Mouse (Mus musculus): ENCODE measurements around the gene Tmem82. TPM values are rescaled to one million over a fixed set of nuclear protein-coding genes. Genes with fewer than 3 reads are reported as not detected.

Tmem82 gene
- polyA plus RNA-seq, 1 experiment from 2014 or later: 0.50 TPM

DNA sequence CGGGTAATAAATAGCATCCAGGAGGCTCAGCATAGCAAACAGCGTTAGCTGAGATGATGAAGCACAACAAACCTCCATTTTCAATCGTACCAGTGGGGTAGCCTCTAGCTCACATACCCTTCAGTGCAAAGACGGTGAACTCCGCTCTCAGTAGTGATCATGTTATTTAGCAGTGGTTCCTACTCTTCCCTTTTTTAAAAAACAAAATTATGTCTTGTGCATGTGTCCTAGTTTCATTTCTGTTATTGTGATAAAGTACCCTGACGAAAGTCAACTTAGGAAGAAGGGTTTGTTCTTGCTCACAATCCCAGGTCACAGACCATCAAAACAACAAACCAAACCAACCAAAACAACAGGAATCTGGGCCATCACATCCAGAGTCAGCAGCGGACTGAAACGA, 27.6 kb upstream of the Tmem82 start:
- no peak overlapping the region for H3K4me2 ChIP-seq (ENCODE audit: low read depth)
- DNase-seq (ENCODE audit: low spot score) (no peak), ATAC-seq (ENCODE audit: insufficient read depth, low FRiP score, low TSS enrichment) (no peak)
- peaks cover 7% of the 10 kb centered on the region; the same call in 1 of the 2 replicates for H3K36me3 ChIP-seq (ENCODE audit: control insufficient read depth, insufficient read depth, low read length)
- 90% methylated on average over 8 of the region's 8 CpGs for WGBS
- no peaks in the 10 kb centered on the region for H3K27me3 ChIP-seq (ENCODE audit: control insufficient read depth, insufficient read depth, low read length)
- H3K9me3 ChIP-seq (ENCODE audit: control insufficient read depth, low read length): no peaks in the 10 kb centered on the region
- no peak overlapping the region for H3K27ac ChIP-seq (ENCODE audit: low read depth, low read length)
- H3K9ac ChIP-seq (ENCODE audit: low read length): no peak overlapping the region
- H3K4me1 ChIP-seq (ENCODE audit: control insufficient read depth, insufficient read depth, low read length): no peaks in the 10 kb centered on the region
- H3K4me3 ChIP-seq (ENCODE audit: low read depth, low read length): no peak overlapping the region

DNA sequence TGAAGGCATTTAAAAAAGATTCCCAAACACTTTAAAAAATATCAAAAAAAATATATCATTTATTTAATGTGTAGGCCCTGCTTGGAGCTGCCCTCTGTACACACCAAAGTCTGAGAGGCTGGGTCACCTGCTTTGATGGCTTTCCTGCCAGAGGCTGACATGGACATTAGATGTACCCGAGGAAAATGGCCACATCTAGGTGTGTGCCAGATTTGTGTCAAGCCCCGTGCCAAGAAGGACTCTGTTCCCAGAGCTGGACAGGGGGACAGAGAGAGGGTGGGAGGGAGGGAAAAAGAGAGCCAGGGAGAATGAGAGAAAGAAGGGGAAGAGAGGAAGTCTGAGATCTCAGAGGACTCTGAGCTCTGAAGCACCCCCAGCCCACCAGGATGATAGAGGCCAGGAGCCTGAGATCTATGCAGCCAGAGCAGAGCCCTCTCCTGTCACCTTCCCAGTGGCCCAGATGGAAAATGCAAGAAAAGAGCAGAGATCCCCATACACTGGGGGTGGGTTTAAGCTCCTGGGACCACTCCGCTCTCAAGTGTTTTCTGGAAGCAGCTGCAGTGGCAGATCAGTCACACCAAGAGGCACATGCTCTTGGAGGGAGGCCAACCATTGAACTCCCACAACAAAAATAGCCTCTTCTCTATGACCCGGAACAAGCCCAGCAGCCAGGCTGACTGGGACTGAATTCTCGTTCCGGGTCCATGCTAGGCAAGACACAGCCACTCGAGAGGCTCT, 24.9 kb upstream of the Tmem82 start:
- no peaks in the 10 kb centered on the region for H3K4me1 ChIP-seq (ENCODE audit: control insufficient read depth, insufficient read depth, low read length)
- no peak overlapping the region for H3K27ac ChIP-seq (ENCODE audit: low read depth, low read length)
- ATAC-seq (ENCODE audit: insufficient read depth, low FRiP score, low TSS enrichment) (no peak), DNase-seq (ENCODE audit: low spot score) (no peak)
- H3K36me3 ChIP-seq (ENCODE audit: control insufficient read depth, insufficient read depth, low read length): peaks cover 7% of the 10 kb centered on the region; the same call in 1 of the 2 replicates
- H3K4me2 ChIP-seq (ENCODE audit: low read depth): no peak overlapping the region
- no peak overlapping the region for H3K9ac ChIP-seq (ENCODE audit: low read length)
- no peaks in the 10 kb centered on the region for H3K9me3 ChIP-seq (ENCODE audit: control insufficient read depth, low read length)
- 73% methylated on average over 7 of the region's 7 CpGs for WGBS
- no peak overlapping the region for H3K4me3 ChIP-seq (ENCODE audit: low read depth, low read length)
- no peaks in the 10 kb centered on the region for H3K27me3 ChIP-seq (ENCODE audit: control insufficient read depth, insufficient read depth, low read length)

GRCm38 (mm10) chr4:141641961-141642811, 23.8 kb upstream of the Tmem82 start:
- DNase-seq (ENCODE audit: low spot score) (no peak), ATAC-seq (ENCODE audit: insufficient read depth, low FRiP score, low TSS enrichment) (no peak)
- Histone ChIP-seq H3K27me3 (ENCODE audit: control insufficient read depth, insufficient read depth, low read length) (no peaks in the 10 kb centered on the region), H3K4me3 (ENCODE audit: low read depth, low read length) (no peak overlapping the region), H3K9me3 (ENCODE audit: control insufficient read depth, low read length) (no peaks in the 10 kb centered on the region), H3K36me3 (ENCODE audit: control insufficient read depth, insufficient read depth, low read length) (peaks cover 7% of the 10 kb centered on the region), H3K27ac (ENCODE audit: low read depth, low read length) (no peak overlapping the region), H3K4me1 (ENCODE audit: control insufficient read depth, insufficient read depth, low read length) (no peaks in the 10 kb centered on the region), H3K9ac (ENCODE audit: low read length) (no peak overlapping the region), H3K4me2 (ENCODE audit: low read depth) (no peak overlapping the region)
- 91% methylated on average over 25 of the region's 25 CpGs for WGBS

- no peak overlapping the region for H3K4me2 ChIP-seq (ENCODE audit: low read depth)
- H3K9ac ChIP-seq (ENCODE audit: low read length): no peak overlapping the region
- no peak for ATAC-seq (ENCODE audit: insufficient read depth, low FRiP score, low TSS enrichment)
- DNase-seq (ENCODE audit: low spot score): no peak
- 92% methylated on average over 7 of the region's 7 CpGs for WGBS
- H3K4me1 ChIP-seq (ENCODE audit: control insufficient read depth, insufficient read depth, low read length): no peaks in the 10 kb centered on the region
- no peak overlapping the region for H3K4me3 ChIP-seq (ENCODE audit: low read depth, low read length)
- H3K9me3 ChIP-seq (ENCODE audit: control insufficient read depth, low read length): no peaks in the 10 kb centered on the region
- no peak overlapping the region for H3K27ac ChIP-seq (ENCODE audit: low read depth, low read length)
- no peaks in the 10 kb centered on the region for H3K27me3 ChIP-seq (ENCODE audit: control insufficient read depth, insufficient read depth, low read length)
- peaks cover 9% of the 10 kb centered on the region for H3K36me3 ChIP-seq (ENCODE audit: control insufficient read depth, insufficient read depth, low read length)
Observed at GRCm38 (mm10) chr4:141641353-141641771, 22.9 kb upstream of the Tmem82 start.

GRCm38 (mm10) chr4:141639474-141639873, 21.0 kb upstream of the Tmem82 start:
- H3K4me2 ChIP-seq (ENCODE audit: low read depth): no peak overlapping the region
- no peak overlapping the region for H3K4me3 ChIP-seq (ENCODE audit: low read depth, low read length)
- 76% methylated on average over 11 of the region's 11 CpGs for WGBS
- no peak overlapping the region for H3K27ac ChIP-seq (ENCODE audit: low read depth, low read length)
- no peak for DNase-seq (ENCODE audit: low spot score)
- H3K4me1 ChIP-seq (ENCODE audit: control insufficient read depth, insufficient read depth, low read length): no peaks in the 10 kb centered on the region
- peaks cover 9% of the 10 kb centered on the region for H3K36me3 ChIP-seq (ENCODE audit: control insufficient read depth, insufficient read depth, low read length)
- no peaks in the 10 kb centered on the region for H3K9me3 ChIP-seq (ENCODE audit: control insufficient read depth, low read length)
- no peaks in the 10 kb centered on the region for H3K27me3 ChIP-seq (ENCODE audit: control insufficient read depth, insufficient read depth, low read length)
- ATAC-seq (ENCODE audit: insufficient read depth, low FRiP score, low TSS enrichment): no peak
- no peak overlapping the region for H3K9ac ChIP-seq (ENCODE audit: low read length)

GRCm38 (mm10) chr4:141636693-141637092, 18.3 kb upstream of the Tmem82 start:
- Histone ChIP-seq H3K4me2 (ENCODE audit: low read depth) (no peak overlapping the region), H3K9me3 (ENCODE audit: control insufficient read depth, low read length) (no peaks in the 10 kb centered on the region), H3K4me3 (ENCODE audit: low read depth, low read length) (no peak overlapping the region), H3K9ac (ENCODE audit: low read length) (no peak overlapping the region), H3K36me3 (ENCODE audit: control insufficient read depth, insufficient read depth, low read length) (peaks cover 20% of the 10 kb centered on the region), H3K27me3 (ENCODE audit: control insufficient read depth, insufficient read depth, low read length) (no peaks in the 10 kb centered on the region), H3K4me1 (ENCODE audit: control insufficient read depth, insufficient read depth, low read length) (no peaks in the 10 kb centered on the region), H3K27ac (ENCODE audit: low read depth, low read length) (no peak overlapping the region)
- DNase-seq (ENCODE audit: low spot score): no peak
- ATAC-seq (ENCODE audit: insufficient read depth, low FRiP score, low TSS enrichment): no peak
- WGBS: 97% methylated on average over 5 of the region's 5 CpGs

GRCm38 (mm10) chr4:141635991-141636390, 17.6 kb upstream of the Tmem82 start:
- Histone ChIP-seq H3K36me3 (ENCODE audit: control insufficient read depth, insufficient read depth, low read length) (peaks cover 21% of the 10 kb centered on the region), H3K27ac (ENCODE audit: low read depth, low read length) (no peak overlapping the region), H3K27me3 (ENCODE audit: control insufficient read depth, insufficient read depth, low read length) (no peaks in the 10 kb centered on the region), H3K4me3 (ENCODE audit: low read depth, low read length) (no peak overlapping the region), H3K9ac (ENCODE audit: low read length) (no peak overlapping the region), H3K9me3 (ENCODE audit: control insufficient read depth, low read length) (no peaks in the 10 kb centered on the region), H3K4me1 (ENCODE audit: control insufficient read depth, insufficient read depth, low read length) (no peaks in the 10 kb centered on the region), H3K4me2 (ENCODE audit: low read depth) (no peak overlapping the region)
- ATAC-seq (ENCODE audit: insufficient read depth, low FRiP score, low TSS enrichment) (no peak), DNase-seq (ENCODE audit: low spot score) (no peak)
- 79% methylated on average over 9 of the region's 9 CpGs for WGBS

- no peak overlapping the region for H3K4me3 ChIP-seq (ENCODE audit: low read depth, low read length)
- H3K27ac ChIP-seq (ENCODE audit: low read depth, low read length): no peak overlapping the region
- no peak for ATAC-seq (ENCODE audit: insufficient read depth, low FRiP score, low TSS enrichment)
- no peak overlapping the region for H3K4me2 ChIP-seq (ENCODE audit: low read depth)
- no peaks in the 10 kb centered on the region for H3K27me3 ChIP-seq (ENCODE audit: control insufficient read depth, insufficient read depth, low read length)
- no peaks in the 10 kb centered on the region for H3K9me3 ChIP-seq (ENCODE audit: control insufficient read depth, low read length)
- H3K9ac ChIP-seq (ENCODE audit: low read length): no peak overlapping the region
- 94% methylated on average over 21 of the region's 21 CpGs for WGBS
- DNase-seq (ENCODE audit: low spot score): no peak
- H3K4me1 ChIP-seq (ENCODE audit: control insufficient read depth, insufficient read depth, low read length): no peaks in the 10 kb centered on the region
- H3K36me3 ChIP-seq (ENCODE audit: control insufficient read depth, insufficient read depth, low read length): peaks cover 27% of the 10 kb centered on the region
Observed at GRCm38 (mm10) chr4:141632111-141632873, 13.9 kb upstream of the Tmem82 start.
